Mouse (Mus musculus) liver, embryonic 14.5 days (tissue): ENCODE results near the gene Mcts1.

Experiments
- CTCF ChIP-seq: IDR thresholded peaks from 2 replicates; pipeline ENCODE4 v1.5.1; 2016; ENCODE audit warnings: antibody characterized with exemption, low read depth, control low read depth
- EP300 ChIP-seq: IDR thresholded peaks from 2 replicates; pipeline ENCODE4 v1.6.1; 2016; ENCODE audit warnings: antibody characterized with exemption, low read depth

DNA sequence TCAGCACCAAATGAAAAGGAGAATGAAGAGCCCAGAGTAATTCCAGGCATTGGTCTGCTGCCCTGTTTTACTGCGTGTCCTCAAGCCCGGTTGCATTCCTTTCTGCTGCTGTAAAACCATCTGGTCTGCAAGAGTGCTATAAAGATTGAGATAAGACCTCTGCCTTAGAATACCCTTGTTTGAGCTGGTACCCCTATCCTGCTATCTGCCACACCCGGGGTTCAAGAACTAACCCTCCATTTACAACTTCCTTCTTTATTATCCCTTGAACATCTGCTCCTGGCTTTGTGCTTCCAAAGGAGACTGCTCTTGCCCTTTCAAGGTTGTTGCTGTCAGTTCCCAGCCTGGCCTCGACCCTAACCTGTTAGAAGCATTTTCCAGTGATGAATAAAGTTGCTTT is 41.1 kb downstream of the Mcts1 start:
- TF ChIP-seq CTCF (no peak), EP300 (no peak)
